Mouse (Mus musculus): Measurements from ENCODE around the gene Avpr2. TPM values are rescaled to one million over a fixed set of nuclear protein-coding genes. Genes with fewer than 3 reads are reported as not detected.

Gene Avpr2
- polyA plus RNA-seq, 1 experiment from 2014 or later, result 0.10 TPM

DNA sequence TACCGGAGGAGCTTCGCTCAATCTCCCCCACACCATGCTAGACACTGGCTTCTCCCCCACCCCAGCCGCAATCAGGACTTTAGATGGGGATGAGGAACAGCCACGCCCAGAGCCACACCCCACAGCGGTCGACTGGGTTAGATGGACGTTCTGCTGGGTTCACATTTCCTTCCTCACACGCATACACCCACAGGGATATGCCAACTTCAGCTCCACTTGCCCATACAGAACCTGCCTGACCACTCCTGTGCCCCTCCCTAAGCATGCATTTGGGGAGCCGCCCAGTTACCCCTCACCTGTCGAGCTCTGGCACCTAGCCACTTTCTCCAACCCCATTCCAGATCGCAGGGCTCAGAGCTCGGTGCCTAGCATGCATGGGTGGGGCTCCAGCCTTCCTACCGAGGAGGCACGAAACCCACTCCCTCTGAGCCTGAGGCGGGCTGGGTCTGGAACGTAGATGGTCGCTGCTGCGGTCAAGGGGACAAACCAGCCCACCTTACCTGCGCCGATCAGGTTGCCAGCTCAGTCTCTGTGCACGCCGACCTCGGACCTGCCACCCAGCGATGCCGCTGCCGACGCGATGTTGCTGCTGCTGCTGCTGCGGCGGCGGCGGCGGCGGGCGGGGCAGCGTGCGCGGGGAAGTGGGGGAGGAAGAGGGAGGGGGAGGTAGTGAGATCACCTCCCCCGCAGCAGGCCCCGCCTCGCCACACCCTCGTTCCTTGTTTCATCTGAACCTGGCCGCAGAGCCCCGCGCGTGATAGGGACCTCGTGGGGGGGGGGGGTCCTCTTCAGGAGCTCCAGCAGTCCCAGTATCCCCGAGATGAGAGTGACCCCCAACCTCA lies 11.5 kb upstream of the Avpr2 start:
- no peaks in the 10 kb centered on the region for H3K9me3 ChIP-seq (replicated peaks)
- 20% methylated on average over 45 of the region's 48 CpGs for WGBS (ENCODE audit: insufficient replicate concordance)
- H3K9ac ChIP-seq, result no peak overlapping the region
- H3K4me2 ChIP-seq, result peak overlapping the region; percentile 44
- peak overlapping the region; percentile 21 for H3K4me3 ChIP-seq (replicated peaks)
- no peak overlapping the region for H3K27ac ChIP-seq (replicated peaks)
- no peaks in the 10 kb centered on the region for H3K36me3 ChIP-seq (replicated peaks)
- no peak for ATAC-seq (ENCODE audit: insufficient read depth)
- H3K27me3 ChIP-seq, result peaks cover 44% of the 10 kb centered on the region
- 0 out of 2 replicates have a peak, but pooled peaks cover 3% of the 10 kb centered on the region for H3K4me1 ChIP-seq (replicated peaks)

DNA sequence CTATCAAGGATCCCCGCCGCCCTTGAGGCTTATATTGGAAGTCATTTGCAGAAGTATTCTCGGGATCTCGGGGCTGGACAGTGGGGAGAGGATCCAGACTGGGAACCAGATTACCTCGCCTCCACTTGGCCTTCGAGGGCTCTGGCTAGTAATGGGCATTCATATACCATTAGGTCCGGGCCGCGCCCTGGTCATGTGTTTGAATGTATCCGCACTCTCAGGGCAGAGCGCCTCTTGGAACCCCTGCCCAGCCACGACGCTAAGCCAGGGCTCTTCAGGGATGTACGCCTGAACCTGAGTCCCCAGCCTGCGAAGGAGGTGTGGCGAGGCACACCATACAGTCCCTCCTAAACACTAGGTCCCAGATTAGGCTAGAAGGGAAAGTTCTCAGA lies 10.9 kb upstream of the Avpr2 start:
- Histone ChIP-seq H3K9ac (no peak overlapping the region), H3K4me1 (replicated peaks) (0 out of 2 replicates have a peak, but pooled peaks cover 3% of the 10 kb centered on the region), H3K27me3 (peaks cover 44% of the 10 kb centered on the region), H3K4me3 (replicated peaks) (no peak overlapping the region; the same call in 1 of the 2 replicates), H3K27ac (replicated peaks) (no peak overlapping the region), H3K36me3 (replicated peaks) (no peaks in the 10 kb centered on the region), H3K4me2 (peak overlapping the region; percentile 44), H3K9me3 (replicated peaks) (no peaks in the 10 kb centered on the region)
- 27% methylated on average over 16 of the region's 16 CpGs for WGBS (ENCODE audit: insufficient replicate concordance)
- no peak for ATAC-seq (ENCODE audit: insufficient read depth)

DNA sequence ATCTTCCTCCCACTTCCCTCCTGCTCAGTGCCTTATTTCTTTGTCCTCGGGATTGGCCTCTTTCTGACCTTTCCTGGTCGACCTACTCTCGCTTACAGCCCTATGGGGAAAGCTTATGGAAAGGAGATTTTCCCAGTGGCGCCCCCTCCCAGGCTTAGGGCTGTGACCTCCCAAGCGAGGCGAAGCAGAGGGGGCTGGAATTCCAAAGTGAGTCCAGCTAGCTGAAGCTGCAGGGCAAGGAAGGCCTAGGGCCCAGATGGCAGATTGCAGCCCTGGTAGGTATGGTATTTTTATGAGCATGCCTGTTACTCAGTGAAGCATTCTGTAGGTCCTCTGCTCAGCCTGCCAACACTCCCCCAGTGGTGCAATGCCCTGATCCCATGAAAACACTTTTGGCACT lies 10.4 kb upstream of the Avpr2 start:
- no peak overlapping the region for H3K27ac ChIP-seq (replicated peaks)
- no peak overlapping the region for H3K4me3 ChIP-seq (replicated peaks)
- H3K4me2 ChIP-seq, result no peak overlapping the region
- no peaks in the 10 kb centered on the region for H3K36me3 ChIP-seq (replicated peaks)
- ATAC-seq (ENCODE audit: insufficient read depth), result no peak
- H3K4me1 ChIP-seq (replicated peaks), result 0 out of 2 replicates have a peak, but pooled peaks cover 3% of the 10 kb centered on the region
- WGBS (ENCODE audit: insufficient replicate concordance), result 45% methylated on average over 6 of the region's 6 CpGs
- H3K9ac ChIP-seq, result no peak overlapping the region
- H3K9me3 ChIP-seq (replicated peaks), result no peaks in the 10 kb centered on the region
- peaks cover 44% of the 10 kb centered on the region for H3K27me3 ChIP-seq

DNA sequence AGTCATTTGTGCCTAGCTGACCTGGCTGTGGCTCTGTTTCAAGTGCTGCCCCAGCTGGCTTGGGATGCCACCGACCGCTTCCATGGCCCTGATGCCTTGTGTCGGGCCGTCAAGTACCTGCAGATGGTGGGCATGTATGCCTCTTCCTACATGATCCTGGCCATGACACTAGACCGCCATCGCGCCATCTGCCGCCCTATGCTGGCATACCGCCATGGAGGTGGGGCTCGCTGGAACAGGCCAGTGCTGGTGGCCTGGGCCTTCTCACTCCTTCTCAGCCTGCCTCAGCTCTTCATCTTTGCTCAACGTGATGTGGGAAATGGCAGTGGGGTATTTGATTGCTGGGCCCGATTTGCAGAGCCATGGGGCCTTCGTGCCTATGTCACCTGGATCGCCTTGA lies 931 bp downstream of the Avpr2 start:
- H3K27ac ChIP-seq (replicated peaks), result no peak overlapping the region
- H3K4me1 ChIP-seq (replicated peaks), result no peaks in the 10 kb centered on the region
- WGBS (ENCODE audit: insufficient replicate concordance), result 75% methylated on average over 14 of the region's 14 CpGs
- H3K4me3 ChIP-seq (replicated peaks), result no peak overlapping the region
- ATAC-seq (ENCODE audit: insufficient read depth), result no peak
- no peak overlapping the region for H3K9ac ChIP-seq
- no peaks in the 10 kb centered on the region for H3K36me3 ChIP-seq (replicated peaks)
- peaks cover 3% of the 10 kb centered on the region; the same call in 1 of the 2 replicates for H3K27me3 ChIP-seq
- no peaks in the 10 kb centered on the region for H3K9me3 ChIP-seq (replicated peaks)
- H3K4me2 ChIP-seq, result no peak overlapping the region

DNA sequence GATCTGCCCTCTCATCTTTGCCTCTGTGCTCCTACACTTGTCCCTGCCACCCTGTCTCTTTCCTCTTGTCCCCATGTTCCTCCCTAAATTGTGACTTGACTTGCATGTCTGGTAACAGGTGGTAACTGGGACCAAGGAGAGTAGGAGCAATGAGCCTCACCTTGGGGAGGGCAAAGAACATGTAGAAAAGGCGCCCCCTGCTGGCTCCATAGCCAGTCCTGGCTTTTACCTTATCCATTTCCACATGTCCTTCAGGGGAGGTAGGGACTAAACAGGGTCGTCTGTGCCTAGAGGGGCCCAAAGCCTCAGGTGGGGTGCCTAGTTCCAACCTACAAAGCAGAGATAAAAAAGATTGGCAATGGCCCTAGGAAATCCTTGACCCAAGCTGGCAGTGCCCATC lies 3.8 kb downstream of the Avpr2 start, which contains the start of gene L1cam:
Gene L1cam (minus strand): TSS at position 387 of the 400 bp plus-strand sequence.
- 17% methylated on average over 2 of the region's 2 CpGs for WGBS (ENCODE audit: insufficient replicate concordance)
- no peak for ATAC-seq (ENCODE audit: insufficient read depth)
- no peak within 1 kb of the TSS for H3K27ac ChIP-seq (replicated peaks)
- H3K9ac ChIP-seq, result no peak within 1 kb of the TSS
- H3K4me1 ChIP-seq (replicated peaks), result no peaks in the 10 kb centered on the region
- H3K4me2 ChIP-seq, result no peak within 1 kb of the TSS
- H3K36me3 ChIP-seq (replicated peaks), result no peaks in the 10 kb centered on the region
- H3K27me3 ChIP-seq, result peaks cover 3% of the 10 kb centered on the region; the same call in 1 of the 2 replicates
- H3K4me3 ChIP-seq (replicated peaks), result no peak within 1 kb of the TSS
- no peaks in the 10 kb centered on the region for H3K9me3 ChIP-seq (replicated peaks)

DNA sequence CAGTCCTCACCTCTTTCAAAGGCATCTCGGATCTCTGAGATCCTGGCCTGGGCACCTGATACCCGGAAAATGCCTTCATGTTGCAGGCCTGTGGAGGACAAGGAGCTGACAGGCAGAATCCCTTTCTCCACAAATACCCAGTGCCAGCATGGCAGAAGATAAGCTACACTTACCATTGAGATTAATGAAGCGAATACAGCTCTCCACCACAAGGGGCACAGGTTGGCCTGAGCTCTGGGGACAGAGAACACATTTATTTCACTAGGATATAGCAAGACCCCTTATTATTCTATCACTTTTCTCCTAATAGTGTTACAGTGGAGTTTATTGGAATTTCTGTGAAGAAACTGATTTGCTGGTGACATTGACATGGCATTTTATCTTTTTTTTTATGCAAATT lies 6.1 kb downstream of the Avpr2 start:
- 45% methylated on average over 3 of the region's 3 CpGs for WGBS (ENCODE audit: insufficient replicate concordance)
- Histone ChIP-seq H3K9ac (no peak overlapping the region), H3K4me3 (replicated peaks) (no peak overlapping the region), H3K27ac (replicated peaks) (no peak overlapping the region), H3K27me3 (no peaks in the 10 kb centered on the region), H3K4me2 (no peak overlapping the region), H3K9me3 (replicated peaks) (no peaks in the 10 kb centered on the region), H3K4me1 (replicated peaks) (no peaks in the 10 kb centered on the region), H3K36me3 (replicated peaks) (no peaks in the 10 kb centered on the region)
- ATAC-seq (ENCODE audit: insufficient read depth), result no peak

DNA sequence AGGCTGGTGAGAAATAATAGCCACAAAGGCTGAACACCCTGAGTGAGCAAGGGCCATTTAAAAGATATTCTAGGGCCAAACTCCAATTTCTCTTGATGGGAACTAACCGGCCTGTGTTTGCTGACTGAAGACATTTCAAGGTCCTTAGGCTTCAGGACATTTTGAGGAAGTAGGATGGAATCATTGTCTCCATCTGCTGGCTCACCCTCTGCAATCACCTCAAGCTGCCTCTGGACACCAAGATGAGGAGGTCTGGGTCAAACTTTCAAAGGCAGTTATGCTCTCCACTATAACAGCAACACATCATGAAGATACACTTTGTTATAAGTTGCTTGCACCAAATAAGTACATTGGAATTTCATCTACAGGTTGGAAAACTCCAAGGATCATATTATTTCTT lies 18.1 kb downstream of the Avpr2 start:
- Histone ChIP-seq H3K9me3 (replicated peaks) (no peaks in the 10 kb centered on the region), H3K4me3 (replicated peaks) (peak overlapping the region; percentile 49; the same call in 1 of the 2 replicates), H3K4me1 (replicated peaks) (peaks cover 35% of the 10 kb centered on the region), H3K27me3 (no peaks in the 10 kb centered on the region), H3K9ac (no peak overlapping the region), H3K36me3 (replicated peaks) (no peaks in the 10 kb centered on the region), H3K4me2 (peak overlapping the region; percentile 74; the same call in 1 of the 2 replicates), H3K27ac (replicated peaks) (0 out of 2 replicates have a peak overlapping the region, but pooled peaks have one; percentile 72)
- 32% methylated on average over 1 of the region's 1 CpGs for WGBS (ENCODE audit: insufficient replicate concordance)
- ATAC-seq (ENCODE audit: insufficient read depth), result no peak

DNA sequence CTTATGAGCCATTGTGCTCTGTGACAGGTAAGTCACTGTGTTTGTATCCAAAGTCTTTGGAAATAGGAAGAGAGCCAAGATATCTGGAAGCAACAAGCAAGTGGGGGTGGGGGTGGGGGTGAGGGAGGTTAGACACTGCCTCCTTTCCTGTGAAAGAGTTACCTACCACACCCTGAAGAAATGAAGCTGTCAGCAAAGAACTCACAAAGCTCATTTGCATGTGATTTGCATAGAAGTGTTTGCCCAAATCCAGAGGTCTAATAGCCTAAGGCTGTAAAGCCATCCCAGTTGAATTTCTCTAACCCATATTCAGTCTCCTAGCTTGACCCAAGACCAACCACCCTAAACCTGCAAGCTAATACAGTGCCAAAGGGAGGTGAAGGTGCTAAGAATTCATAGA lies 18.5 kb downstream of the Avpr2 start:
- peak overlapping the region; percentile 74 for H3K4me2 ChIP-seq
- H3K36me3 ChIP-seq (replicated peaks), result no peaks in the 10 kb centered on the region
- H3K27ac ChIP-seq (replicated peaks), result peak overlapping the region; percentile 72
- H3K4me1 ChIP-seq (replicated peaks), result peaks cover 36% of the 10 kb centered on the region
- no peaks in the 10 kb centered on the region for H3K27me3 ChIP-seq
- H3K9me3 ChIP-seq (replicated peaks), result no peaks in the 10 kb centered on the region
- H3K9ac ChIP-seq, result no peak overlapping the region
- no peak for ATAC-seq (ENCODE audit: insufficient read depth)
- H3K4me3 ChIP-seq (replicated peaks), result peak overlapping the region; percentile 49

DNA sequence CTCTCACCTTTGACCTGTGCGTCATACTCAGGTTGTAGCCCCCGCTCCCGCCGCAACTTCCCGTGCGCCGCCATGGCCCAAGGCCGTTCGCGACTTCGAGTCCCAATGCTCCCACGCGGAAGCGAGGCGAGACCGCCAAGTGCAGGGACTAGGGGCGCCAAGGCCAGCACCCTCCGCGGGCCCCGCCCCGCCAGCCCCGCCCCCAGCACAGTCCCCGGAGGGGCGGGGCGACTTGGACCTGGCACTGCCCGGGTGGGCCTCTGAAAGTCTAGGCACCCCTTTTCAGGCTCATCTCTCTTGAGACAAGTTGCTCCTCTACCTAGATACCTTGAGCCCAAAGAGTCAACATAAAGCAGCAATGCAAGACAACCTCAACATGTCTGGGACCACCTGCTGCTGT lies 19.3 kb downstream of the Avpr2 start:
- Histone ChIP-seq H3K4me1 (replicated peaks) (peaks cover 43% of the 10 kb centered on the region), H3K4me2 (peak overlapping the region; percentile 74), H3K9me3 (replicated peaks) (no peaks in the 10 kb centered on the region), H3K36me3 (replicated peaks) (no peaks in the 10 kb centered on the region), H3K4me3 (replicated peaks) (peak overlapping the region; percentile 49), H3K27ac (replicated peaks) (peak overlapping the region; percentile 72), H3K27me3 (no peaks in the 10 kb centered on the region), H3K9ac (peak overlapping the region; percentile 37; the same call in 1 of the 2 replicates)
- 0 out of 2 replicates have a peak, but pooled peaks have one; percentile 8 for ATAC-seq (ENCODE audit: insufficient read depth)
- 12% methylated on average over 21 of the region's 26 CpGs for WGBS (ENCODE audit: insufficient replicate concordance)

DNA sequence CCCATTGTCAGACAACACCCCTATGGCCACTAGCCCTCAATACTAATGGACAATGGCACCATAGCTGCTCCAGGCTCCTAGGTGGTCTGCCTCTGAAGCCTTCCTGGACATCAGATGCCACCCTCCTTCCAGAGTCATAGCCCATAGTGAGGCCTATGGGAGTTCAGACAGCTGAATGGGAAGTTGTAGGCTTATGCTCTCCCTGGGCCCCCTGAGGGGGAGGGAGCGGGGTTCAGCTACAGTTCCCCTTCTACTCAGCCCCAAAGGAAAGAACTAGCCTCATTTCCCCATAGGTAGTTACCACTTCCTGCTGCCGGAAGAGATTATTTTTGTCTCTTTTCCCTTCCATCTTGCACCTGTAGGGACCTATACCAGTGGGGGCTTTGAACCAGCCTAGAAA lies 19.7 kb downstream of the Avpr2 start:
- no peak for ATAC-seq (ENCODE audit: insufficient read depth)
- no peak overlapping the region for H3K9ac ChIP-seq
- H3K9me3 ChIP-seq (replicated peaks), result no peaks in the 10 kb centered on the region
- peak overlapping the region; percentile 74 for H3K4me2 ChIP-seq
- no peaks in the 10 kb centered on the region for H3K36me3 ChIP-seq (replicated peaks)
- peak overlapping the region; percentile 72 for H3K27ac ChIP-seq (replicated peaks)
- H3K4me3 ChIP-seq (replicated peaks), result no peak overlapping the region
- WGBS (ENCODE audit: insufficient replicate concordance), result 46% methylated on average over 2 of the region's 2 CpGs
- H3K4me1 ChIP-seq (replicated peaks), result peaks cover 45% of the 10 kb centered on the region
- H3K27me3 ChIP-seq, result no peaks in the 10 kb centered on the region

DNA sequence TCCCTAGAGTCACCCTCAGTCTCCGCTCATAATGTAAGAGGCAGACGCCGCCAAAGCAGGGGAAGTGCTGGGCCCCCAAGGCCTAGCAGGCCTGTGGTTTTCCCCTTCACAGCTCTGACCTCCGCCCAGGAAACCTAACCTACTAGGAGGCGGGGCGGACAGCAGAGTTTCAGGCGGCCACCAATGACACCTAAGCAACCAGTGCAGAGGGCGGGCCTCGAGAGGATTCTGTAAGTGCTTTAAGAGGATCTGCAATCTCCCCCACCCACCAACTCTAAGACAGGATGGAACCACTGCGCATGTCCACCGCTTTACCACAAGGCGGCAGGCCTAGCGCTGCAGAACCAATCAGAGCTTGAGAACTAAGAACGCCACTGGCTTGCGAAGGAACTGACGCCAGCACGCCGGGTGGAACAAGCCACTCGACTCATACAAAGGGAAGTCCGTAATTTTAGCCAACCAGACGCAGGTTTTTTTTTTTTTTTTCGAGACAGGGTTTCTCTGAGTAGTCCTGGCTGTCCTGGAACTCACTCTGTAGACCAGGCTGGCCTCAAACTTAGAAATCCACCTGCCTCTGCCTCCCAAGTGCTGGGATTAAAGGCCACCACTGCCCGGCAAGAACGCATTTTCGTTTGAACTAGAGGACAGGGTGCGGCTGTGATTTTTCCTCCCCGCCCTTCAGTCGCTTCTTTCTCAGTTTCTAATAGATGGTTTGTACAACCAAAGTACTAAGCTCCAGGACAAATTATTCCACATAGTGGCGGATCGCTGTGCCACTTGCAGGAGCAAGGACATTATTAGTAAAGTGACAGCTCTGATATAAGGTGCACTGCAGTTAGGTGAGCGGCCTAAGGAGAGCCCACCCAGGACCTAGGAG lies 23.2 kb downstream of the Avpr2 start:
- 19% methylated on average over 31 of the region's 31 CpGs for WGBS (ENCODE audit: insufficient replicate concordance)
- ATAC-seq (ENCODE audit: insufficient read depth), result peak; percentile 95
- H3K4me3 ChIP-seq (replicated peaks), result peak overlapping the region; percentile 49
- peak overlapping the region; percentile 72 for H3K4me2 ChIP-seq
- no peaks in the 10 kb centered on the region for H3K9me3 ChIP-seq (replicated peaks)
- H3K36me3 ChIP-seq (replicated peaks), result peaks cover 11% of the 10 kb centered on the region; the same call in 1 of the 2 replicates
- H3K9ac ChIP-seq, result peak overlapping the region; percentile 25; the same call in 1 of the 2 replicates
- peak overlapping the region; percentile 77 for H3K27ac ChIP-seq (replicated peaks)
- peaks cover 39% of the 10 kb centered on the region for H3K4me1 ChIP-seq (replicated peaks)
- no peaks in the 10 kb centered on the region for H3K27me3 ChIP-seq
